ENCODE assay signal across 21 mouse cellular contexts in genomic region chrX:53085559-53085958, GRCm38 (mm10).
DNase-seq lines count a peak whose midpoint lies in the region; ATAC-seq and TF ChIP-seq lines count a peak whose summit lies in the region.
"Had no signal": no experiment of that assay in that cellular context is flagged by ENCODE, and none has a peak within 500 bp of the region (broad histone marks: within the 10 kb centered on the region; RNA-seq: fewer than 3 reads in every experiment).

No protein-coding gene starts in this region.

- H3ac ChIP-seq in myocyte (ENCODE audit: control insufficient read depth, insufficient read length) = no peak overlapping the region

- H3K27me3 ChIP-seq in limb, embryonic 11.5 days (ENCODE audit: control insufficient read depth, insufficient read depth, low read length) = 0 out of 2 replicates have a peak, but pooled peaks cover 3% of the 10 kb centered on the region
- peaks cover 30% of the 10 kb centered on the region for H3K27me3 ChIP-seq in limb, embryonic 10.5 days (ENCODE audit: low read depth, poor library complexity, severe bottlenecking)
- no peaks in the 10 kb centered on the region for H3K27me3 ChIP-seq in limb, embryonic 13.5 days
- H3K27me3 ChIP-seq in myocyte (ENCODE audit: control insufficient read depth, insufficient read depth, insufficient read length) = no peaks in the 10 kb centered on the region
- H3K27me3 ChIP-seq: embryonic facial prominence, embryonic 15.5 days; hindbrain, embryonic 12.5 days; hindbrain, embryonic 15.5 days had no signal

- TF ChIP-seq POLR2A in myocyte (IDR thresholded peaks at IDR 0.05; ENCODE audit: insufficient read length, low read depth) = no peak

- no peaks in the 10 kb centered on the region for H3K4me1 ChIP-seq in limb, embryonic 11.5 days (ENCODE audit: control insufficient read depth, insufficient read depth, low read length)
- peaks cover 23% of the 10 kb centered on the region; the same call in 1 of the 2 replicates for H3K4me1 ChIP-seq in limb, embryonic 10.5 days
- peaks cover 28% of the 10 kb centered on the region for H3K4me1 ChIP-seq in limb, embryonic 13.5 days
- H3K4me1 ChIP-seq: embryonic facial prominence, embryonic 15.5 days; hindbrain, embryonic 12.5 days; hindbrain, embryonic 15.5 days had no signal

- no peaks in the 10 kb centered on the region for H3K79me2 ChIP-seq in myocyte (ENCODE audit: control insufficient read depth, insufficient read depth)

- no peak overlapping the region for H3K4me3 ChIP-seq in limb, embryonic 11.5 days (ENCODE audit: low read depth, low read length)
- H3K4me3 ChIP-seq in limb, embryonic 10.5 days = no peak overlapping the region
- H3K4me3 ChIP-seq in limb, embryonic 13.5 days = no peak overlapping the region
- H3K4me3 ChIP-seq in myocyte = no peak overlapping the region
- H3K4me3 ChIP-seq: embryonic facial prominence, embryonic 15.5 days; hindbrain, embryonic 12.5 days; hindbrain, embryonic 15.5 days had no signal

- peak; percentile 67; the same call in 1 of the 2 replicates for ATAC-seq in limb, embryonic 11.5 days (ENCODE audit: insufficient number of reproducible peaks, low FRiP score, low TSS enrichment, low read depth)
- peak; percentile 66; the same call in 1 of the 2 replicates for ATAC-seq in limb, embryonic 13.5 days (ENCODE audit: low FRiP score, low read depth)
- no peak for ATAC-seq in CD4-positive, CD25-positive, alpha-beta regulatory T cell, adult 4 months
- ATAC-seq: forebrain, embryonic 14.5 days; forebrain, postnatal 0 days had no signal

- no peak overlapping the region for H3K9ac ChIP-seq in limb, embryonic 11.5 days (ENCODE audit: low read length)
- H3K9ac ChIP-seq in limb, embryonic 13.5 days = no peak overlapping the region
- H3K9ac ChIP-seq: embryonic facial prominence, embryonic 15.5 days; forebrain, postnatal 0 days; hindbrain, embryonic 12.5 days; hindbrain, embryonic 15.5 days had no signal

- WGBS in limb, embryonic 11.5 days = 39% methylated on average over 5 of the region's 5 CpGs
- 61% methylated on average over 5 of the region's 5 CpGs for WGBS in limb, embryonic 10.5 days
- WGBS in limb, embryonic 13.5 days = 31% methylated on average over 5 of the region's 5 CpGs

- H3K9me3 ChIP-seq in limb, embryonic 11.5 days (ENCODE audit: control insufficient read depth, low read length) = no peaks in the 10 kb centered on the region
- no peaks in the 10 kb centered on the region for H3K9me3 ChIP-seq in limb, embryonic 10.5 days (replicated peaks)
- H3K9me3 ChIP-seq in limb, embryonic 13.5 days = no peaks in the 10 kb centered on the region
- H3K9me3 ChIP-seq: embryonic facial prominence, embryonic 15.5 days; hindbrain, embryonic 12.5 days; hindbrain, embryonic 15.5 days had no signal

- no peak overlapping the region for H3K4me2 ChIP-seq in limb, embryonic 11.5 days (ENCODE audit: low read depth, severe bottlenecking)
- H3K4me2 ChIP-seq in limb, embryonic 13.5 days (replicated peaks) = no peak overlapping the region; the same call in 1 of the 2 replicates
- H3K4me2 ChIP-seq in myocyte (ENCODE audit: low read depth) = no peak overlapping the region
- H3K4me2 ChIP-seq: embryonic facial prominence, embryonic 15.5 days; heart, embryonic 11.5 days; hindbrain, embryonic 12.5 days; hindbrain, embryonic 15.5 days had no signal

- H3K36me3 ChIP-seq in limb, embryonic 11.5 days (ENCODE audit: control insufficient read depth, insufficient read depth, low read length) = no peaks in the 10 kb centered on the region
- no peaks in the 10 kb centered on the region for H3K36me3 ChIP-seq in limb, embryonic 10.5 days
- H3K36me3 ChIP-seq in limb, embryonic 13.5 days = no peaks in the 10 kb centered on the region
- no peaks in the 10 kb centered on the region for H3K36me3 ChIP-seq in myocyte (ENCODE audit: control insufficient read depth, insufficient read depth)
- H3K36me3 ChIP-seq: embryonic facial prominence, embryonic 15.5 days; hindbrain, embryonic 12.5 days; hindbrain, embryonic 15.5 days had no signal

- H3K27ac ChIP-seq in limb, embryonic 11.5 days (replicated peaks; ENCODE audit: low read depth, low read length) = no peak overlapping the region
- H3K27ac ChIP-seq in limb, embryonic 10.5 days = no peak overlapping the region
- no peak overlapping the region for H3K27ac ChIP-seq in limb, embryonic 13.5 days
- H3K27ac ChIP-seq: embryonic facial prominence, embryonic 15.5 days; hindbrain, embryonic 12.5 days; hindbrain, embryonic 15.5 days had no signal

- peak; percentile 45 for DNase-seq in limb, embryonic 11.5 days (ENCODE audit: low spot score)
- DNase-seq in limb, embryonic 10.5 days (ENCODE audit: low spot score) = no peak
- DNase-seq in retina, postnatal 1 day = no peak
- DNase-seq: adrenal gland, adult 2 months; adrenal gland, postnatal 14 days; B cell, adult 2 months; cerebellum, adult 11 months; cerebellum, adult 2 months; cerebellum, adult 9-11 months; cerebellum, postnatal 25 days; forebrain, postnatal 0 days; gastrocnemius, postnatal 10 days; gastrocnemius, postnatal 36 days had no signal

TF ChIP-seq in myocyte, 11 proteins besides CTCF, POLR2A, EP300 and RAD21:
- TF ChIP-seq MYOD1 (IDR thresholded peaks at IDR 0.05; ENCODE audit: control insufficient read depth in 1 of 3, insufficient read length in 2 of 3, low read depth in 2 of 3) (peak in 2 of 3 experiments; percentile 40 to 48), SRF (IDR thresholded peaks at IDR 0.05; ENCODE audit: control insufficient read depth, insufficient read length, low read depth) (no peak), POLR2AphosphoS2 (IDR thresholded peaks at IDR 0.05; ENCODE audit: insufficient read length, low read depth) (no peak), TCF3 (IDR thresholded peaks at IDR 0.05; ENCODE audit: insufficient read length, low read depth) (no peak), E2F4 (IDR thresholded peaks at IDR 0.05; ENCODE audit: insufficient read depth) (no peak), CEBPB (IDR thresholded peaks at IDR 0.05; ENCODE audit: insufficient read depth, poor library complexity, severe bottlenecking) (no peak), MAX (IDR thresholded peaks at IDR 0.05; ENCODE audit: low read depth) (no peak), MYOG (IDR thresholded peaks at IDR 0.05; ENCODE audit: control insufficient read depth in 1 of 3, insufficient read depth in 1 of 3, insufficient read length in 2 of 3, low read depth in 2 of 3) (peak in 2 of 3 experiments; percentile 4 to 49), TCF12 (IDR thresholded peaks at IDR 0.05; ENCODE audit: insufficient read depth, poor library complexity, severe bottlenecking) (peak; percentile 35), REST (IDR thresholded peaks at IDR 0.05; ENCODE audit: insufficient read depth, insufficient read length) (no peak), USF1 (IDR thresholded peaks at IDR 0.05; ENCODE audit: low read depth) (no peak)
